Mouse (Mus musculus) kidney, postnatal 25 days (tissue): ENCODE measurements around the gene Psma7.
A peak's percentile ranks its signal among the peaks of the same experiment; 100 is the strongest.

Experiments
- DNase-seq, 2 experiments: peaks; one replicate each; pipeline ENCODE4 v3.0.0; 2021; ENCODE audit warnings: mixed read lengths in 2 of 2

Psma7 gene

DNA sequence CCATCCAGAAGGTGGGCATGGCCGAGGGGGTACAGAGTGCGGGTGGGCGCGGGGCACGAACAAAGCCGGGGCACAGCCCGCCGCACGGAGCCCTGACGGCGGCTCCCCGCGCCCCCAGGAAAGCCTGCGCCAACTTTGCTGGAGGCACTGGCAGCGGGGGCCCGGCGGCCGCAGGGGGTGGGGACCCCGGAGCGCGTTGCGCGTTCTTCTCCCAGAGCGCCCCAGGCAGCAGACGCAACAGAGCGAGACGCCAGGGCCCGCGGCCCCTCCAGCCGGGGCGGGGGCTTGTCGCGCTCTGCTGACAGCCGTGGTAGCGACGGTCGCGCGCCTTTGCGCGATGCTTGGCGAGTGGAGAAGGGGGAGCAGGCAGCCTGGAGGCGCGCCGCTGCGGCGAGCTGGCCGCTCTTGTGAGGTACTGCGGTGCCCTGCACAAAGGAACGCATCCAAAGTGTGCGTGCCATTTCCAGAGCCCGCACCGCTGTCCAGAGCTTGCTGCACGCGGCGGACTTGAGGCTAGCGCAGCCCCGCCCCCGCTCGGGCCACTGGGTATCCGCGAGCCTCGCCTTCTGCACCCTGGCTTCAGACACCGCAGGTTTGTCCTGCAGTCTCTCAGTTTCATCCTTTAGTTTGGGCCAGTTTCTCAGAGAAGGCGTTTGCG is 754 bp upstream of the Psma7 start:
- peak; percentile 63 to 72 for DNase-seq

DNA sequence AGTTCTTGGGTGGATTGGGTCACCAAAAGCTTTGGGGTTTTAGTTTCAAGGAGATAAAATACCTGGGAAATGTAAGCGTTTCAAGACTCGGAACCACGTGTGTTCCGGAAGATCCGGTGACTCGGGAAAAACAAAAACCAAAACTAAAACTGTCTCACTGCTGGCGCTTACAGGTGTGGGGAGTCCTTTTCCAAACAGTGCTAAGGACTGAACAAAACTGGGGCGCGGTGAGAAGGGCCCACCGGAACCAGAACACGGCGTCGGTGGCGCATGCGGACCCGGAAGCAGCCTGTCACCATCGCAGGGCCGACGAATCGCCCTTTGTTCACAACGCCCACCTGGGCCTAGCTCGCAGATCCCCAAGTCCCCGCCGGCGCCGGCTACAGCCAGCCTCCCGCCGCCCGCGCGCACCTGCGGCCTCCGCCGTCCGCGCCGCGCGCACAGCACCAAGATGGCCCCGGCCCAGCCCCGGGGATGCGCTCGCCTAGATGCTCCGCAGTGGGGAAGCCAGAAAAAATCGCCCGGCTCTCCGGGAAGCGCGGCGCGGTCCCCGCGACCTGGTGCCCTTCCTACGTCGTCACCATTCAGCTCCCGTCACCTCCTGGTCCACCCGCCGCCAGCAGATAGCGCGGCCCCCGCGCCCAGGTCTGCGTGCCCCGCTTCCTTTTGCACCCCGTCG is 517 bp downstream of the Psma7 start:
- peak; percentile 41 to 74 for DNase-seq

DNA sequence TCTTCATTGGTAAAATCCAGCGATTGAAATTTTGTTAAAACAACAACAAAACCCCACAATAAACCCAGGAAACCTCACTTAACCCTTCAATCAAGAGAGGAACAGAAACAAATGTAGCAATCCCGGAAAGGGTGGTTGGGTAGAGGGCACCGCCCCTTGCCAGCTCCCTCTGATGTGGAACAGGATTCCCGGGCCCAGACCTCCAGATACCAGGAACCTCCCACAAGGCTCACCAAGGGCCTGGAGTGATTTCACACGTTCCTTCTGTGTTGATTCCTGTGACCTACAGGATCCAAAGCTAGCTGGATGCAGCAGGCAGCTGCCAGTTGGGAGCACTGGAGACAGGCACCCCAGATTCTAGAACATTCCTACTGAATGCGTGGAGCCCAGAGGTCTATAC is 1.8 kb downstream of the Psma7 start:
- DNase-seq: no peak

DNA sequence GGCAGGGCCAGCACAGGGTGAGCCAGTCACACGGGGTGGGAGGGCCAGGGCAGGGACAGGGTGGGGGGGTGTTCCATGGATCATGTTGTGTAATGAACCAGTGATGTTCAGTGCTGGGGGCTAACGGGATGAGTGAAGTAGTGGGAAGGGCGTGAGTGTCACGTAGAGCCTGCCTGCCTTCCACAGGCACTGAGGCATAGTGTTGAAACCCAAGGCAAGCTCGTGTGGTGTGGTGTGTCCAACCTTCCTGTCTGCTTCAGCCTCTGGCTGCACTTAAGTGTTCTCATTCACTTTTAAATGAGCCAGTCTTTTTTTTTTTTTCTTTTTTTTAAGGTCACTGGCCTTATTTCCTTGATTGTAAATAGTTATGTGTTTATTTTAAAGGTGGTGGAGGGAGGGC is 7.5 kb downstream of the Psma7 start:
- DNase-seq: no peak

DNA sequence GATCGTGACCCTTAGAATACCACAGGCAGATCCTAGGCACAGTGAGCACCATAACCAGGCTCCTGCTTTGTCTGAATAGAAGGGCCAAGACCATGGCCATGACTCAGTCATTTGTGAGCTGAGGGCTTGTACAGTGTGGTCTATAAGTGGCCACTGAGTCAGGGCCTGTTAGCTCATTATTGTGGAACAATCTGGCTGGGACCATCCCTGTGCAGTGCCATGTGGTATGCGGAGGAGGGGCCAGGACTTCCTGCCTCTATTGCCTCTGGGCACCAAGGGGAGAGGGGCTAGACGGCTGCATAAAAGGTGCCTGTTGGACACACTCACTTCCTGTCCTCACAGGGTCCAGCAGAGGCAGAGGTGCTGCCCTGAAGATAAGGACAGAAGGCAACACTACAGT is 8.3 kb downstream of the Psma7 start:
- no peak for DNase-seq

DNA sequence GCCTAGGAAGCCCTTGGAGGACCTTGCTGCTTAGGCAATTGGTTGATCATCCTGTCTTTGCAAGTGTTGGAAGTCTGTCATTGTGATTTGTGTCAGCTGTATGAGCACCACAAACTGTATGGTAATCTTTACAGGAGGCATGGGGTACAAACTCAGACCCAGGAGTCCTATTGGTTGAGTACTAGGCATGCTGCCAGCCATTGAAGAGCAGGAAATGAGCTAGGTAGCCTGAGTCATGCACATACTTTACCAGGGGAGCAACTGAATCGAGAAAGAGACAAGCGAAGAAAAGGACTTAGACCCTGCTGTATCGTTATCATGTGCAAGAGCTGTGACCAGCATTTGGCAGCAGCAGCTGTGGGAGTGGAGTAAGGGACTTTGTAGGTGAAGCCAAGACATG is 9.3 kb downstream of the Psma7 start:
- peak in 1 of 2 experiments; percentile 14 for DNase-seq

DNA sequence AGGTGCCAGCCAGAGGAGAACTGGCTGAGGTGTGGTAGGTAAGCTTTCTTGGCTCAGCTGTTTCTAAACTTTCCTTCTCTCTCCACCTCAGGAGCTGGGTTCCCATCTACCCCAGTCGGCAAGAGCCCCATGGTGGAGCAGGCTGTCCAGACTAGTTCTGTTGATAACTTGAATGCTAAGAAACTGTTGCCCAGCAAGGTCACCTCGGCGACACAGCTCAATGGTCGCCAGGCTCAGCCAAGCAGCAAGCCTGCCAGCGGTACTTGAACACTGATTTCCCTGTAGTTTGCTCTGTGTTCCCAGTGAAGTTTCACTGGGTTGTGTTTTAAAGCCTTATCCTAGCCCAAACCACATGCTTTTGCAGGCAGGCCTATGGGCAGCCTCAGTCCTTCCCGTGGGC is 11.0 kb downstream of the Psma7 start:
- DNase-seq: peak; percentile 35 to 77

DNA sequence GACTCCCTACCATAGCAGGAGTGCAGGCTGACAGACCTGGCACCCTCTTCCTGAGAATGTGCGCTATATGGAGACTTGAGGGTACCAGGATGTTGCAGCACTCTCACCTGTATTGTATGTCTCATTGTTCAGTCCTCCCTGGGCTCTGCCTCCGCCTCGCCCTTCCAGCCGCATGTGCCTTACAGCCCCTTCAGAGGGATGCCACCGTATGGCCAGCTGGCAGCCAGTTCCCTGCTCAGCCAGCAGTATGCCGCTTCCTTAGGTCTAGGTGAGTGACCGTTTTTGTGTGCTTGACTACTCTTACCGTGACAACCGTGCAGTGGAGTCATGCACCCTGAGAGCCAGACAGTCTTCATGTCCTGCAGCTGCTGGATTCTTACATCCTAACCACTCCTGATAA is 14.5 kb downstream of the Psma7 start:
- no peak for DNase-seq

DNA sequence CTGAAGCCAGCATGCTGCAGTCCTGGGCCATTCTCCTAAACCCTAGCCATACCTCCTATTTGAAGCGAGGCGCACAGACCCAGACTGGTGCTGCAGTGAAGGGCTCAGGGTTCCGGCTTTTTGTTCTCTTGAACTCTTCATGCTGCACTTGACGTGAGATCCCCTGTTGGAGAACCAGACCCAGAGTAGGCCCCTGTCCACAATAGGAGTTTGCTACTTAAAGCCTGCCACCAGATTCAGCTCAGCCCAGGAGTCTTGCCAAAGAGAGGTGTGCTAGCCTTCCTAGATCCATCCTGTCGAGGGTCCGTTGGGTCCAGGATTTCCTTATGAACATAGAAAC is 16.4 kb downstream of the Psma7 start:
- no peak for DNase-seq

DNA sequence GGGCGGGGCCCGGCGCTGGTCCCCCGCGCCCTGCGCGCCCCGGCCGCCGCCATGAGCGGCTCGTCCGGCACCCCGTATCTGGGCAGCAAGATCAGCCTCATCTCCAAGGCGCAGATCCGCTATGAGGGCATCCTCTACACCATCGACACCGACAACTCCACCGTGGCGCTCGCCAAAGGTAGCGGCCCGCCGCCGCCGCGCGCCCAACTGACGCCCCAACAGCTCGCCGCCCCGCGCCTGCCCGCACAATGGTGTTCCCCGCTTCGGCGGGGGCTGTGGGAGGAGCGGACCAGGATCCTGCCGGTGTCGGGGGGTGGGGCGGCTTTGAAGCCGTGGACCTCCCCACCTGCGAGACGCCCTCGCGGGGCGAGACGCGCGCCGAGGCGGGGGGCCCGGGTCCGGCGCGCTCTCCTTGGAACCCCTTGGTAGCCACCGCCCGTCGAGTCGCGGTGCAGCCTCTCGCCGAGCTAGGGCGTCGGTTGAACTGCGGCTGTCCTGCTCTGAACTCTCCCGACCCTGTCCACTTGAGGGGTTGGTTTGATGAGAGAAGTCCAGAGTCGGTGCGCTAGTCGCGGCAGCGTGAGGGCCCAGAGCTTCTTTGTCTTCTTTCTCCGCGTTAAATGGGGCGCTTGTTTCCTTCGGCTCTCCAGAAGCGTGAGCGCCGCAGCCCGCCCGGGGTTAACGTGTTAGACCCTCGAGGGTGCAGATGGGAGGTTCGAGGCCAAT is 16.9 kb downstream of the Psma7 start:
- peak; percentile 28 to 71 for DNase-seq

DNA sequence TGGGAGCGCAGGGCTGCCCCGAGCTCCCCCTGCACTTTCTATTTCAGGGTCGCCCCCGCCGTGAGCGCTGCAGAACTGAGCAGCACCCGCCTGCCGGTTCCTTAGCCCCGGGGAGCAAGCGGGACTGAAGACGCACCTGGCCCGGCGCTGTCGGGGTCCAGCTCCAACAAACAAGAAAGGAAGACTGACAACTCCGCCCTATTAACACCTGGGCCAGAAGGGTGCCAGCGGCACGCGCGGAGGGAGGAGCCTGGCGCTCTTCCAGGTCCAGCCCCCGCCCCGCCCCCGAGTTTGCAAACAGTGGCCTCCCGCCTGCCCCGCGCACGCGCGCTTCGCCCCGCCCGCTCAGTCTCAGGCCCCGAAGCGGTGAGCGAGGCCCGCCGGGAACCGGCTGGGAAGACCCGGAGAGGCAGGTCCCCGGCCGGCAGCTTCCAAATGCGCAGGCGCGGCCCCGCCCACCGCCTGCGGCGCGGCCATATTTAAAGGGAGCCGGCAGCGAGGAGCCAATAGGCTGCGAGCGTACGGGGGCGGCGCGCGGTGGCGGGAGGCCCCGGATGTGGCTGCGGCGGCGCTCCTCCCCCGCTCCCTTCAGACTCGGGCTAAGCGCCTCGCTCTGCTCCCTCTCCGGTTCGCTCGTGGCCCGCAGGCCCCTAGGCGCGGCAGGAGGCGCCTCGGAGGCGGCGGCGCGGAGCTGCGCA is 17.7 kb downstream of the Psma7 start, which contains the start of gene Lsm14b:
Lsm14b (plus strand) TSS at position 587 of the 698 bp plus-strand sequence.
- DNase-seq: peak; percentile 97 to 99

DNA sequence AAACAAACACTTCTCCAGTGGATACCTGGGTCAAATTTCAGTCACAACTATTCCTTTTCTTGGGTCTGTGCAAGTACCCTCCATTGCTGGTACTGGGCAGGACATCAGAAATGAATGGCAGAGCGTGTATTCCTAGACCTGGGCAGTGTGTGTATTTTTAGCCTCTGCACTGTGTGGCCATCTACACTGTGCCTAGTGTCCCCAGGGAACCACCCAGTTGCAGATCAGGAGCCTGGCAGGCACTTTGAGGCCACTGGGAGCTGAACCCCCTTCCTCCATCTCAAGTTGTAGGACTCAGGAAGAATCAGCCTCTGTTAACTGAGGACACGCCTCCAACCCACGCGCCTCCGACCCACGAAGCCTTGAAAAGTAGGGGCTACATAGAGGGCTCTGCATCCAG is 19.5 kb downstream of the Psma7 start:
- DNase-seq: no peak

DNA sequence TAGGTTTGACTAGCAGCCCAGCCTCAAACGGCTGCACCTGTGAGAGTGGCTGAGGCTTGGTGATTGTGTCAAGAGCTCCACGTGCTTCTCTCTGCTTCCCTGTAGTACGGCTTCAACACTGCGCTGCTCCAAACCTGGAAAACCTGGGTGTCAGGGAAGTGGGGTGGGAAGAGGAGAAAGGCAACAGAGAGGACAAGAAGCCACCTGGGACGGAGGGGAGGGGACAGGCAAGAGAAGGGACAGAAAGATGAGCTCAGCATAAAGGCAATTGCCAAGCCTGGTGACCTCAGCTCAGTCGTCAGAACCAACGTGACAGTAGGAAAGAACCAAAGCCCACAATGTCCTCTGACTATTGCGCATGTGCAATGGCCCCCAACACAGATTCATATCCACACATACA is 21.3 kb downstream of the Psma7 start:
- DNase-seq: no peak

DNA sequence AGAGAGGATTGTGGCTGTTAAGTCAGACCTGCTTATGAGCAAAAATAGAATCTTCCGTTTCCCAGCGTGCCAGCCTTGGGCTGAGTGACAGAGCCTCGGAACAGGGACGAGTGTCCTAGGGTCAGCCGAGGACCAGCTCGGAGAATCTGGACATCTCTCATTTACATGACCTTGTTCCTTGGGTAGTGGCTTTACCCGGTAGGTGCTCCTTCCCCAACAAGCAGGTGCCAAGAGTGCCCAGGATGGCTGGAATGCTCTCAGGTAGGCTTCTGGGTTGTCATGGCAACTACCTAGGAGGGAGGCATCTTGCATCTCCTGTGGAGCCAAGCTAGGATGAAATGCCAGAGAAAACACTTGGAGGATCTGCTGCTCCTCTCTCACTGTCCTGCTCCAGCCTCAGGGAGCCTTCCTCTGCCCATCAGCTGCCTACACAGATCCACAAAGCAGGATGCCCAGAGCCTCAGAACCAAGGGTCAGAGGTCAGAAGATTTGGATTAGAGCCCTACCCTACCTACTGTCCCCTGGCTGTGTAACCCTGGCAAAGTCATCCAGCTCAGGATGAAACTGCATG is 22.1 kb downstream of the Psma7 start:
- no peak for DNase-seq

DNA sequence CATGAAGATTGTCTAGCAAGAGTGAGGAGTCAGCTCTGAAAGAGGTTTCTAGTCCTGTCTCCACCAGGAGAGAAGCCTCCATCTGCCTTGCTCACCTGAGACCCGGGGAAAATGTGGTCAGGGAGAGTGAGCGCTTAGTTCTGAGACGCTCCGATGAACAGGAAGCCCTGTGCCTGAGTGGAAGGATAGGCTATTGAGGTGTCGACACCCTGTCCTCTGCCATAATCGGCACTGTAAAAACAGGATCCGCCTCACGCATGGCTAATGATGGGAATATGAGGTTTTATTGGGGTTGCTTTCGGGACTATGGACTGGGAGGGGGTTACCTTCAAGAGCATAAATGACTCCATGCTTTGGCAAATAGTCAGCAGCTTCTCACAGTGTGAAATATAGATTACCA is 23.7 kb downstream of the Psma7 start:
- no peak for DNase-seq

DNA sequence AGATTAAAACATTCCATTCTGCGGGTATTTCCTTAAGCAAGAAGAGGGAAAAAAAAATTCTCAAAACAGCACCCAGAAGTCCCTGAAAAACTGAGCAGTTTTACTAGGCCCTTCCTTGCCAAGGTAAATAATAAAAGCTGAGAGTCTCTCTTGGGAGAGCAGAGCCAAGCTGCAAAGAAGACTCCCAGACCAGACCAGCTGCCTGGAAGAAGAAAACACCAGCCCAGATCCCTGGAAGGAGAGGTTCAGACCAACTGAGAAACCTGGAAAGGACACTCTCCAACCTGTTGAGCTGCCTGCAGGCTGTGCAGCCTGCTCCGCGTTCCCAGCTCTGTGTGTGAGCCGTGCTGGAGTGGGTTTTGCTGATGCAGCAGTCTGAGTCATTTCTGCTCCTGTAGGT is 24.6 kb downstream of the Psma7 start:
- no peak for DNase-seq

DNA sequence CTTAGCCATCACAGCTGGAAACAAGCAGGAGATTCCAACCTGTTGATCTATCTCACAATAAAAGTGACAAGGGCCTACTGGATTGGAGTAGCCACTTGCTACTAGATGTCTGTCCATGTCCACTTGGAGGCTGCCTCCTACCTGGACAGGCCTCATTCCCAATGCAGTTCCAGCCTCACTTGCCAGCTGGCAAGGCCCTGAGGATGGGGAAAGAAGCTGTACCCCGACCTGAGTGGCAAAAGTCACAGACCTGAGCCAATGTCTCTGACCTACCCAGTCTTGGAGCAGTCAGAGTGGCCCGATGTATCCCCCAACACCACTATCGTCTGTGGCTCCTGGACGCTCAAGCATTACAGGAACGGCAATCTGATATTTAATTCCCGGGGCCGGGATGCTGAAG is 28.5 kb downstream of the Psma7 start:
- DNase-seq: no peak

DNA sequence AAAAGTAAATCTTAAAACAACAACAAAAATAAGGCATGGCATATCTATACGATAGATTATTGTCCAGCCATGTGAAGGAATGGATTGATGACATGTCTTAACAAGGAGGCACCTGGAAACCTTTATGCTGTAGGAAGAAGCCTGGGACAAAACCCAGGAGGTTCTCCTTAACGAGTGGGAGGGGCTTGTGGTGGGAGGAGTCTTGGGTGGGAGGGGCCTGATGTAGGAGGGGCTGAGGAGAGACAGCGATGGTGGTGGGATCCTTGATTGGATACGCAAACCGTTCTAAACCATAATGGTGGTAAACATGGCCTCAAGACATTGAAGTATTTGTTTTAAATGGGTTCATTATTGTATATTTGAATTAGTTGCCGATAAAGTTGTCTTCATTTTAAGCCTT is 30.9 kb downstream of the Psma7 start:
- no peak for DNase-seq

DNA sequence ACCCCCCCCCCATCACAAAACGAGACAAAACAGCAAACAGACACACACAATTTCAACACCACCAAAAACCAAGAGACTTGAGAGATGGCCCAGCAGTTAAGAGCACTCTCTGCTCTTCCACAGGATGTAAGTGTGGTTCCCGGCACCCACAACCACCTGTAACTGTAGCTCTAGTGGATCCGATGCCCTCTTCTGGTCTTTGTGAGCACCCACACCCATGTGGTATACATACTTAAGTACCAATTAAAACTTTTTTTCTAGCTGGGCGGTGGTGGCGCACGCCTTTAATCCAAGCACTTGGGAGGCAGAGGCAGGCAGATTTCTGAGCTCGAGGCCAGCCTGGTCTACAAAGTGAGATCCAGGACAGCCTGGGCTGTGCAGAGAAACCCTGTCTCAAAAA is 31.5 kb downstream of the Psma7 start:
- no peak for DNase-seq

DNA sequence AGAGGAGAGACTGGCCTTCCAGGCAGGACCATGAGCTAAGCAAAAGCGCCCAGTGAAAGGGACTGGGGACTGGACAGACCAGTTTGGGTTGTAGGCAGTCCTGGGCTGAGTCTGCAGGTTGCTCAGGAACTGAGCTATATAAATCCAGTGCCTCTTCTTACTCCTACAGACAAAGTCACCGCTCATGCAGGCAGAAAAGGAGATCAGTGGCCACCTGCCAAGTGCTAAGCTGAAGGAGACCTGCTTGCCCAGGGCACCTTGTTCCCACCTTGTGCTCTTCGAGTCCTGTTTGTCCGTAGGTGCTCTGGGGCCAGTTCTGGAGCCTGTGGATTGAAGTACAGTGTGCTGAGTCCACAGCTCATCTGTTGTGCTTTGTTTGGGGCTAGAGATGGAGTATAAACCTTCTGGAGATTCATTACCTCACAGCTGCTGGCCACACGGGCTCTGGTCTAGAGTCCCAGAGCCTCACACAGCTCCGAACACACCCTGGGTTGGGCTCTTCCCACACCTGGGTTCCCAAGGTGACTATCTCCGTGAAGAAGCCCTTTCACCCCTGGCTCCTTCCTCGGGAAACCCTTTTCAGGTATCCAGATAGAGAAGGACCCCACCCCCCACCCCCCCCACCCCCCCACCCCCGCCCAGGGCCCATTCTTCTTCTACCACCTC is 35.7 kb downstream of the Psma7 start:
- DNase-seq: no peak

DNA sequence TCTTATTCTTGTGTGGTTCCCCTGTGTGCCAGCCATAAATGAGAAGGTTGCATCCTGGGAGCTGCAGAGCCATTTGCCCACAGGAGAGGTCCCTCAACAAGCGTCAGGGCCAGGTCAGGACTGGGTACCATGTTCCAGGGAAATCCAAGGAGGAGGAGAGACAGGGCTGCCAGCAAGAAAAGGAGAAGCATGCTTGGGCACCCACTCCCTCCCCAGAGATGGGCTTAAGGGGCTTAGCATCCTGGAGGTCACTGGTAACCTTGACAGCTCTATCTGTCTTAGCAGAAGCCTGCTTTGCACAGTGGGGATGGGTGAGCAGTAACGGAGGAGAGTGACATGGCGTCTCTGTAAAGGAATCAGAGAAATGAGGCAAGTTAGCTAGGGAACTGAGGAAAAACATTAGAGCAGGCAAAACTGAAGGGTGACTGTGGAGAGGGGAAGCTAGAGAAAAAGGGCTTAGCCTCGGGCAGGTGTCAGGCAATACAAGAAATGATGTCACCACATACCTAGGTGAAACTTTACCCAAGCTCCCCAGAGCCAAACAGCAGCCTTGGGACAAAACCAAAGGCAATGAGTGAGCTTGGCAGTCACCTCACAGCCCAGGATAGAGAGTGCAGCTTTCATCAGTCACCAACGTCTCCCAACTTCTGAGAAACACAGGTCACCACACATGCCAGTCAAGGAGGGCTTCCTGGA is 36.4 kb downstream of the Psma7 start:
- no peak for DNase-seq

DNA sequence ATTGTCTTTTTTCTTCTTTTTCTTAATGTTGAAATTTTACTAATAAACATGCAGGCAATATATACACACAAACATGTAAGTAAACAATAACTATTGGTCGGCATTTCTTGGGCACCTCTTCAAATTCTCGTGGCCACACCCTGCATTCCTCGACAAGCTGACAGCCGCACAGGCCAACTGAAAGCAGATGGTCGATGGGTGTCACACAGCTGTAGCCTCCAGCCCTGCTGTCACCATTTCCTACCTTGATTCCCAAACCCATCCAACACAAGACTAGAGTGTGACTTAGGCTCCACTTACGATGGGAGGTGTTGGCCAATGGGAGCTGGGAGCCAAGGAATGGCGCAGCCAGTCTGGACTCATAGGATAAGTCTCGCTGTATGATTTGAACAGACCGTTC is 40.6 kb downstream of the Psma7 start:
- DNase-seq: no peak
